Mouse (Mus musculus): ENCODE results near the gene Ccdc190. TPM values are rescaled to one million over a fixed set of nuclear protein-coding genes. Genes with fewer than 3 reads are reported as not detected.
A peak's percentile ranks its signal among the peaks of the same experiment; 100 is the strongest.

The Ccdc190 gene
- polyA plus RNA-seq, 1 experiment from 2014 or later, result not detected

DNA sequence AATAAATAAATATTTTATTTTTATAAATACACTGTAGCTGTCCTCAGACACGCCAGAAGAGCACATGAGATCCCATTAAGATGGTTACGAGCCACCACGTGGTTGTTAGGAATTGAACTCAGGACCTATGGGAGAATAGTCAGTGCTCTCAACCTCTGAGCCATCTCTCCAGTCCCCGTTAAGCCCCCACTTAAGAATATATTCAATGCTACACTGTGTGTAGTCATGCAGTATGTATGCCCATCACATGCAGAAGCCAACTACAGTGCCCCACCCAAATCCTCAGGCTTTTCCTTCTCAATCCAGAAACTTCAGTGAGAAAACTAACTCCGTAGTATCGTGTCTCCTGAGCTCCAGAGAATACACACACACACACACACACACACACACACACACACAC lies 18.8 kb upstream of the Ccdc190 start:
- no peaks in the 10 kb centered on the region for H3K9me3 ChIP-seq (replicated peaks)
- 88% methylated on average over 6 of the region's 6 CpGs for WGBS
- H3K27ac ChIP-seq (ENCODE audit: poor library complexity, severe bottlenecking), result no peak overlapping the region
- H3K36me3 ChIP-seq, result no peaks in the 10 kb centered on the region
- no peaks in the 10 kb centered on the region for H3K27me3 ChIP-seq (replicated peaks)
- H3K9ac ChIP-seq, result no peak overlapping the region
- H3K4me2 ChIP-seq, result no peak overlapping the region
- 0 out of 2 replicates have a peak, but pooled peaks cover 5% of the 10 kb centered on the region for H3K4me1 ChIP-seq (replicated peaks)
- H3K4me3 ChIP-seq, result no peak overlapping the region
- ATAC-seq (ENCODE audit: insufficient number of reproducible peaks, low FRiP score), result no peak

- Histone ChIP-seq H3K27ac (ENCODE audit: poor library complexity, severe bottlenecking) (0 out of 2 replicates have a peak overlapping the region, but pooled peaks have one; percentile 11), H3K27me3 (replicated peaks) (no peaks in the 10 kb centered on the region), H3K4me1 (replicated peaks) (0 out of 2 replicates have a peak, but pooled peaks cover 5% of the 10 kb centered on the region), H3K4me2 (no peak overlapping the region), H3K36me3 (no peaks in the 10 kb centered on the region), H3K4me3 (no peak overlapping the region), H3K9ac (no peak overlapping the region), H3K9me3 (replicated peaks) (no peaks in the 10 kb centered on the region)
- WGBS, result 67% methylated on average over 7 of the region's 7 CpGs
- peak; percentile 33; the same call in 1 of the 2 replicates for ATAC-seq (ENCODE audit: insufficient number of reproducible peaks, low FRiP score)
These were observed 17.7 kb upstream of the Ccdc190 start for GRCm38 (mm10) chr1:169910751-169911150.

- Histone ChIP-seq H3K27me3 (replicated peaks) (no peaks in the 10 kb centered on the region), H3K4me1 (replicated peaks) (0 out of 2 replicates have a peak, but pooled peaks cover 5% of the 10 kb centered on the region), H3K36me3 (no peaks in the 10 kb centered on the region), H3K9me3 (replicated peaks) (no peaks in the 10 kb centered on the region), H3K4me3 (no peak overlapping the region), H3K9ac (no peak overlapping the region), H3K27ac (ENCODE audit: poor library complexity, severe bottlenecking) (no peak overlapping the region), H3K4me2 (no peak overlapping the region)
- no peak for ATAC-seq (ENCODE audit: insufficient number of reproducible peaks, low FRiP score)
- WGBS, result 74% methylated on average over 6 of the region's 6 CpGs
These were observed 16.9 kb upstream of the Ccdc190 start for GRCm38 (mm10) chr1:169911526-169911925.

GRCm38 (mm10) chr1:169916659-169917058 lies 11.8 kb upstream of the Ccdc190 start:
- Histone ChIP-seq H3K4me2 (no peak overlapping the region), H3K4me1 (replicated peaks) (peaks cover 3% of the 10 kb centered on the region; the same call in 1 of the 2 replicates), H3K9me3 (replicated peaks) (no peaks in the 10 kb centered on the region), H3K27me3 (replicated peaks) (peaks cover 6% of the 10 kb centered on the region; the same call in 1 of the 2 replicates), H3K4me3 (no peak overlapping the region), H3K9ac (no peak overlapping the region), H3K27ac (ENCODE audit: poor library complexity, severe bottlenecking) (no peak overlapping the region), H3K36me3 (no peaks in the 10 kb centered on the region)
- ATAC-seq (ENCODE audit: insufficient number of reproducible peaks, low FRiP score), result no peak
- WGBS, result 38% methylated on average over 7 of the region's 7 CpGs

DNA sequence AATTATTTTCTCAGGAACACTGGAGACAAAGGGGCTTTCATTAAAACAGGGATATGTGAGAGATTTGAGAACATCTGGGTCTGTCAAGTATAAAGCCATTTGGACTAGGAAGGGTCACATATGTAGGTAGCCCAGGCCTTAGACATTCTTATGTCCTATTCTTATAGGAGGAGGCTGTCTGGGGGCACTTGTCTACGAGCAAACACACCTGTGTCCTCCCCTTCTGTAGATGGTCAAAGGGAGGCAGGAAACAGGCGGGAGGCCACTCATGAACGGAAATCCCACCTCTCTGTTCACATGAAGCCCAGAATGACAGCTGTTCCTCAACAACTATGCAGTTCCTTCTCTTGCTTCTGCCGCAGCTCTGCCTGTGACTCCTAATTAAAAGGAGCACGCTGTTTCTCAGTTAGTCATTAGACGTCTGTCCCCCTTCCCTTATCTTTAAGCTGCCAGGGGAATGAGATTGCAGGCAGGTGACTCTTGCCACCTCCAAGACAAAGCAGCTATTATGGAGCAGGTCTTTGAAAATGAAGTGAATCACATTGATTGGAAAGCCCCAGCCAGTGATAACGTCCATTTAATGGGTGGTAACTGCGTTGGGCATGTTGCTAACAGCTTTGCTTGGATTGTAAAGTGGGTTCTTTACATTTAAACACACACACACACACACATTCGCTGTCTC lies 11.2 kb upstream of the Ccdc190 start:
- ATAC-seq (ENCODE audit: insufficient number of reproducible peaks, low FRiP score), result no peak
- no peak overlapping the region for H3K27ac ChIP-seq (ENCODE audit: poor library complexity, severe bottlenecking)

DNA sequence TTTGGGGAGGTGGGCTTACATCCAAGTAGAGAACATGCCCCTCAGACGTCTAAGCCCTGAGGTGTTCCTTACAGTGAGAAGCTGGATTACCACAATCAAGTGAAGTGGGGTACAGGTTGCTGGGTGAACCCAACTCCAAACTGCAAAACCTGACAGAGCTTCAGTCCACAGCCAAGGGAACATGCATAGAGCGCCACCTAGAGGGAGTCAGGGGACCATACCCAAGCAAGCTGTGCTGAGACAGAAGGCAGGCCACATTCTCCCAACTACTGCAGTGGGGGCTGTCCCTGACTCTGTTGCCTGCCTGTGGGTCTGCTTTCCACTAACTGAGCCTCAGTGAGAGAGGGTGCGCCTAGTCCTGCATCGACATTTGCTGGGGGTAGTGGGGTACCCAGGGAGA lies 10.4 kb upstream of the Ccdc190 start:
- H3K9ac ChIP-seq, result no peak overlapping the region
- 0 out of 2 replicates have a peak, but pooled peaks have one; percentile 22 for ATAC-seq (ENCODE audit: insufficient number of reproducible peaks, low FRiP score)

More for the DNA sequence above, 11.2 kb upstream of the Ccdc190 start:
- Histone ChIP-seq H3K9ac (no peak overlapping the region), H3K4me2 (no peak overlapping the region), H3K9me3 (replicated peaks) (no peaks in the 10 kb centered on the region), H3K4me1 (replicated peaks) (peaks cover 3% of the 10 kb centered on the region; the same call in 1 of the 2 replicates), H3K36me3 (no peaks in the 10 kb centered on the region), H3K4me3 (no peak overlapping the region), H3K27me3 (replicated peaks) (peaks cover 6% of the 10 kb centered on the region; the same call in 1 of the 2 replicates)
- 43% methylated on average over 9 of the region's 9 CpGs for WGBS

DNA sequence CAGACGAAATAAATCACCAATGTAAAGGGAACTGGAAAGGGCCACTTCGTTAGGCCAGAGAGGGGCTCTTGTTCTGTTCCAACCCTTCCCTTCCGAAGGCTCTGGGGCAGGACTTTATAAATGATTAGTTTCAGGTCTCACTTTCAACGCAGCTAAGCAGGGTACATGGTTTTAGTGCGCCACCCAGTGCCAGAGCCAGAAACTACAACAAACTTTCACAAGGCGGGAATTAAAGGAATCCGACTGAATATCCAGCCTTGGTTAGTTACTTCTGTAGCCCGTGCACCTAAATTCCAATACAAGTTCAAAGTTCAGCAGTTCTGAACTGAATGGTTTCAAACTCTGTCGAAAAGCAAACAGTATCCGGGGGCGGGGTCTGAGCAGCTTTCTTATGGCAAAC lies 9.2 kb upstream of the Ccdc190 start:
- no peak overlapping the region for H3K9ac ChIP-seq
- H3K4me1 ChIP-seq (replicated peaks), result peaks cover 3% of the 10 kb centered on the region; the same call in 1 of the 2 replicates
- peak overlapping the region; percentile 18 for H3K4me2 ChIP-seq
- peaks cover 6% of the 10 kb centered on the region; the same call in 1 of the 2 replicates for H3K27me3 ChIP-seq (replicated peaks)
- H3K9me3 ChIP-seq (replicated peaks), result no peaks in the 10 kb centered on the region
- H3K4me3 ChIP-seq, result no peak overlapping the region
- no peaks in the 10 kb centered on the region for H3K36me3 ChIP-seq
- WGBS, result 5% methylated on average over 11 of the region's 11 CpGs
- ATAC-seq (ENCODE audit: insufficient number of reproducible peaks, low FRiP score), result 0 out of 2 replicates have a peak, but pooled peaks have one; percentile 18
- H3K27ac ChIP-seq (ENCODE audit: poor library complexity, severe bottlenecking), result no peak overlapping the region

More for the DNA sequence above, 10.4 kb upstream of the Ccdc190 start:
- Histone ChIP-seq H3K27me3 (replicated peaks) (peaks cover 6% of the 10 kb centered on the region; the same call in 1 of the 2 replicates), H3K27ac (ENCODE audit: poor library complexity, severe bottlenecking) (no peak overlapping the region), H3K4me2 (no peak overlapping the region), H3K4me3 (no peak overlapping the region), H3K4me1 (replicated peaks) (peaks cover 3% of the 10 kb centered on the region; the same call in 1 of the 2 replicates), H3K36me3 (no peaks in the 10 kb centered on the region), H3K9me3 (replicated peaks) (no peaks in the 10 kb centered on the region)
- WGBS, result 19% methylated on average over 4 of the region's 4 CpGs

- Histone ChIP-seq H3K36me3 (no peaks in the 10 kb centered on the region), H3K4me1 (replicated peaks) (peaks cover 3% of the 10 kb centered on the region; the same call in 1 of the 2 replicates), H3K9me3 (replicated peaks) (no peaks in the 10 kb centered on the region), H3K27ac (ENCODE audit: poor library complexity, severe bottlenecking) (no peak overlapping the region), H3K9ac (no peak overlapping the region), H3K27me3 (replicated peaks) (peaks cover 6% of the 10 kb centered on the region; the same call in 1 of the 2 replicates), H3K4me2 (peak overlapping the region; percentile 18), H3K4me3 (no peak overlapping the region)
- ATAC-seq (ENCODE audit: insufficient number of reproducible peaks, low FRiP score), result no peak
- WGBS, result 33% methylated on average over 8 of the region's 8 CpGs
These were observed 6.7 kb upstream of the Ccdc190 start for GRCm38 (mm10) chr1:169921710-169922211.

DNA sequence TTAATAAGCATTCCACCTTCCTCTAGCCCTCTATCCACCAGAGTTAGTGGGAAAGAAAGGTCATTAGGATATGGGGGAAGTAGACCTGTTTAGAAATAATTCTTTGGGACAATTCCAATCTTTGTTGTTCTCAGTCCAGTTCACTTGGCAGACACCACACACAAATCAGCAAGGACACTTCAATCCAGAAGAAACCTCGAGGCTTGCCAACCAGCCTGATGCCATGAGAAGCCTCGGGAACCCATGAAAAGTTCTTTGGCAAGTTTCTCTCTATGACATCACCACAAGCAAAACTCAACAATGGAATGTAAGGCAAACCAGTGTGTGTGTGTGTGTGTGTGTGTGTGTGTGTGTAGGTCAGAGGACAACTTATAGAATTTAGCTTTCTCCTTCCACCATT lies 3.9 kb upstream of the Ccdc190 start:
- H3K9me3 ChIP-seq (replicated peaks), result no peaks in the 10 kb centered on the region
- no peak overlapping the region for H3K9ac ChIP-seq
- WGBS, result 71% methylated on average over 2 of the region's 2 CpGs
- H3K4me3 ChIP-seq, result no peak overlapping the region
- no peaks in the 10 kb centered on the region for H3K36me3 ChIP-seq
- no peak for ATAC-seq (ENCODE audit: insufficient number of reproducible peaks, low FRiP score)
- H3K4me2 ChIP-seq, result no peak overlapping the region
- H3K27ac ChIP-seq (ENCODE audit: poor library complexity, severe bottlenecking), result no peak overlapping the region
- peaks cover 6% of the 10 kb centered on the region; the same call in 1 of the 2 replicates for H3K27me3 ChIP-seq (replicated peaks)
- no peaks in the 10 kb centered on the region for H3K4me1 ChIP-seq (replicated peaks)

- Histone ChIP-seq H3K4me3 (no peak overlapping the region), H3K9me3 (replicated peaks) (no peaks in the 10 kb centered on the region), H3K27ac (ENCODE audit: poor library complexity, severe bottlenecking) (no peak overlapping the region), H3K36me3 (no peaks in the 10 kb centered on the region), H3K4me1 (replicated peaks) (no peaks in the 10 kb centered on the region), H3K4me2 (no peak overlapping the region), H3K9ac (no peak overlapping the region), H3K27me3 (replicated peaks) (no peaks in the 10 kb centered on the region)
- no peak for ATAC-seq (ENCODE audit: insufficient number of reproducible peaks, low FRiP score)
- WGBS, result 61% methylated on average over 8 of the region's 8 CpGs
These were observed 587 bp upstream of the Ccdc190 start for GRCm38 (mm10) chr1:169927753-169928369.

DNA sequence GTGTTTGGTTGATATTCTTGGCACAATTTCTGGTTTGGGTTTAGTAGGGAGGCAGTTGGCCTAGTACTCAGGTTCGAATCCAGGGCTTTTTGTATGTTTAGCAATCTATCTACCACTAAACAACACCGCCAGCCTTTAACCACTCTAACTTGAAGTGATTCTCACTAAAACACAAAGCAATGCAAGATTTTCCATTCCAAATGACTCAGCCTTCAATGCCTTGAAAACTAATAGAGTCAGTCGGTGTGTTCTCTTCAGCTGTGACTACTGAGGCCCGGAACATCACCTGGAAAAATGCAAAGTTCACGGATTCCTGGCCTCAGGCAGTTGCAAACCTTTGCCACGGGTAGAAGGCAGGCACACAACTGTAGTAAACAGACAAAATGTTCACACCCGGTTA lies 3.2 kb downstream of the Ccdc190 start:
- Histone ChIP-seq H3K4me1 (replicated peaks) (no peaks in the 10 kb centered on the region), H3K27ac (ENCODE audit: poor library complexity, severe bottlenecking) (no peak overlapping the region), H3K27me3 (replicated peaks) (no peaks in the 10 kb centered on the region), H3K4me2 (no peak overlapping the region), H3K9me3 (replicated peaks) (no peaks in the 10 kb centered on the region), H3K36me3 (no peaks in the 10 kb centered on the region), H3K4me3 (no peak overlapping the region), H3K9ac (no peak overlapping the region)
- 77% methylated on average over 7 of the region's 7 CpGs for WGBS
- no peak for ATAC-seq (ENCODE audit: insufficient number of reproducible peaks, low FRiP score)
